Mouse (Mus musculus) ovary, postnatal 10 days (tissue): Measurements from ENCODE around the gene Vdac1.
"Not testable (repeated sequence)": the region's sequence is repeated elsewhere in the genome, so short reads cannot be mapped to it uniquely, and the experiment has no call there.

Source experiments
- DNase-seq: peaks from one replicate; pipeline ENCODE4 v3.0.0; 2022; ENCODE audit warnings: low spot score

The Vdac1 gene

GRCm38 (mm10) chr11:52344991-52345777, 15.5 kb upstream of the Vdac1 start:
- DNase-seq: no peak

- DNase-seq: peak; percentile 70
Observed at GRCm38 (mm10) chr11:52345939-52346634, 14.6 kb upstream of the Vdac1 start.

- DNase-seq: no peak
Observed at GRCm38 (mm10) chr11:52346635-52347005, 14.0 kb upstream of the Vdac1 start.

- DNase-seq: no peak
Observed at GRCm38 (mm10) chr11:52348156-52348555, 12.5 kb upstream of the Vdac1 start.

GRCm38 (mm10) chr11:52348724-52349123, 11.9 kb upstream of the Vdac1 start:
- no peak for DNase-seq

- DNase-seq: no peak
Observed at GRCm38 (mm10) chr11:52350924-52351323, 9.7 kb upstream of the Vdac1 start.

GRCm38 (mm10) chr11:52352271-52352670, 8.4 kb upstream of the Vdac1 start:
- DNase-seq: no peak

- no peak for DNase-seq
Observed at GRCm38 (mm10) chr11:52354644-52355043, 6.0 kb upstream of the Vdac1 start.

- no peak for DNase-seq
Observed at GRCm38 (mm10) chr11:52355601-52356000, 5.1 kb upstream of the Vdac1 start.

- not testable (repeated sequence) for DNase-seq
Observed at GRCm38 (mm10) chr11:52357091-52357490, 3.6 kb upstream of the Vdac1 start.

- DNase-seq: no peak
Observed at GRCm38 (mm10) chr11:52358520-52358919, 2.1 kb upstream of the Vdac1 start.

GRCm38 (mm10) chr11:52359686-52360470, 782 bp upstream of the Vdac1 start:
- DNase-seq: no peak

GRCm38 (mm10) chr11:52361287-52361921, 744 bp downstream of the Vdac1 start:
- peak; percentile 56 for DNase-seq

GRCm38 (mm10) chr11:52364376-52364775, 3.7 kb downstream of the Vdac1 start:
- no peak for DNase-seq

GRCm38 (mm10) chr11:52365143-52365542, 4.5 kb downstream of the Vdac1 start:
- DNase-seq: no peak

GRCm38 (mm10) chr11:52366358-52366757, 5.7 kb downstream of the Vdac1 start:
- no peak for DNase-seq

GRCm38 (mm10) chr11:52368176-52368985, 7.7 kb downstream of the Vdac1 start:
- DNase-seq: no peak

GRCm38 (mm10) chr11:52369252-52370134, 8.8 kb downstream of the Vdac1 start:
- no peak for DNase-seq

GRCm38 (mm10) chr11:52370135-52370452, 9.4 kb downstream of the Vdac1 start:
- DNase-seq: no peak

GRCm38 (mm10) chr11:52370538-52370937, 9.9 kb downstream of the Vdac1 start:
- no peak for DNase-seq

- DNase-seq: no peak
Observed at GRCm38 (mm10) chr11:52373841-52374240, 13.2 kb downstream of the Vdac1 start.
